Mouse (Mus musculus) lung, postnatal 0 days (tissue): Measurements from ENCODE around the gene Prkch.

Experiments
- CTCF ChIP-seq: IDR thresholded peaks from 2 replicates; pipeline ENCODE4 v1.5.1; 2016; ENCODE audit warnings: antibody characterized with exemption, mild to moderate bottlenecking
- EP300 ChIP-seq: IDR thresholded peaks from 2 replicates; pipeline ENCODE4 v1.6.1; 2016; ENCODE audit warnings: antibody characterized with exemption, mild to moderate bottlenecking, control low read depth

GRCm38 (mm10) chr12:73670739-73671138, 86.1 kb downstream of the Prkch start:
- TF ChIP-seq EP300 (no peak), CTCF (no peak)
